Mouse (Mus musculus) testis, adult 2 months (tissue): ENCODE measurements around the gene Klk5. TPM values are rescaled to one million over a fixed set of nuclear protein-coding genes. Genes with fewer than 3 reads are reported as not detected.

Source experiments
- H3K27ac ChIP-seq: fragments of 200-500 bp; 2 replicates; pipeline ENCODE4 v1.5.1; 2012; ENCODE audit warnings: low read depth, low read length; ENCODE audit not compliant: control insufficient read depth, insufficient read depth
- H3K27me3 ChIP-seq: fragments of 200-500 bp; 2 replicates; pipeline ENCODE4 v1.6.1; 2012; ENCODE audit warnings: mild to moderate bottlenecking, low read length, moderate library complexity; ENCODE audit not compliant: control insufficient read depth, insufficient read depth
- H3K36me3 ChIP-seq: fragments of 200-500 bp; 2 replicates; pipeline ENCODE4 v1.6.1; 2012; ENCODE audit warnings: mild to moderate bottlenecking, low read length; ENCODE audit not compliant: control insufficient read depth, insufficient read depth
- H3K4me1 ChIP-seq: fragments of 200-500 bp; 2 replicates; pipeline ENCODE4 v1.6.1; 2012; ENCODE audit warnings: low read length; ENCODE audit not compliant: control insufficient read depth, insufficient read depth
- H3K4me3 ChIP-seq: fragments of 200-500 bp; 2 replicates; pipeline ENCODE4 v1.5.1; 2012; ENCODE audit warnings: low read depth, mild to moderate bottlenecking, low read length, moderate library complexity, mixed read lengths; ENCODE audit not compliant: control insufficient read depth
- CTCF ChIP-seq: fragments of 200-500 bp; IDR thresholded peaks from 2 replicates; pipeline ENCODE4 v1.5.1; 2012; ENCODE audit warnings: low read depth, mild to moderate bottlenecking, inconsistent platforms, low read length, moderate library complexity; ENCODE audit not compliant: control insufficient read depth, insufficient read depth, insufficient replicate concordance
- POLR2A ChIP-seq: fragments of 200-500 bp; IDR thresholded peaks from 2 replicates; pipeline ENCODE4 v1.6.1; 2012; ENCODE audit warnings: low read depth, mild to moderate bottlenecking, inconsistent platforms, low read length, moderate library complexity; ENCODE audit not compliant: control insufficient read depth
- polyA plus RNA-seq: library from polyadenylated mRNA; depleted of rRNA; stranded (reverse); fragments of >200 nt; gene quantifications from 2 replicates; pipeline ENCODE4 v1.2.3, GENCODE M21; 2012

The Klk5 gene
- polyA plus RNA-seq, 1 experiment, result not detected

- Histone ChIP-seq H3K27ac (no peak overlapping the region), H3K27me3 (no peaks in the 10 kb centered on the region), H3K4me3 (no peak overlapping the region), H3K4me1 (peaks cover 12% of the 10 kb centered on the region), H3K36me3 (no peaks in the 10 kb centered on the region)
- TF ChIP-seq POLR2A (no peak), CTCF (no peak)
These were observed 13.0 kb downstream of the Klk5 start for GRCm38 (mm10) chr7:43854642-43855380.

- Histone ChIP-seq H3K27me3 (no peaks in the 10 kb centered on the region), H3K36me3 (no peaks in the 10 kb centered on the region), H3K4me1 (peaks cover 12% of the 10 kb centered on the region), H3K4me3 (no peak overlapping the region), H3K27ac (no peak overlapping the region)
- no peak for TF ChIP-seq CTCF
These were observed 13.9 kb downstream of the Klk5 start for GRCm38 (mm10) chr7:43855709-43856108.

GRCm38 (mm10) chr7:43856307-43856706 is 14.5 kb downstream of the Klk5 start:
- no peak for TF ChIP-seq POLR2A
- TF ChIP-seq CTCF, result no peak

GRCm38 (mm10) chr7:43857501-43857900 is 15.7 kb downstream of the Klk5 start:
- H3K4me3 ChIP-seq, result peak overlapping the region; percentile 85
- peaks cover 12% of the 10 kb centered on the region for H3K4me1 ChIP-seq
- no peak; the same call in 1 of the 2 replicates for TF ChIP-seq POLR2A
- TF ChIP-seq CTCF, result no peak

More at GRCm38 (mm10) chr7:43856307-43856706, 14.5 kb downstream of the Klk5 start:
- no peak overlapping the region for H3K27ac ChIP-seq
- peaks cover 12% of the 10 kb centered on the region for H3K4me1 ChIP-seq
- peak overlapping the region; percentile 85 for H3K4me3 ChIP-seq
- no peaks in the 10 kb centered on the region for H3K36me3 ChIP-seq
- H3K27me3 ChIP-seq, result no peaks in the 10 kb centered on the region

GRCm38 (mm10) chr7:43860411-43860810 is 18.6 kb downstream of the Klk5 start:
- 0 out of 2 replicates have a peak overlapping the region, but pooled peaks have one; percentile 9 for H3K4me3 ChIP-seq

More at GRCm38 (mm10) chr7:43857501-43857900, 15.7 kb downstream of the Klk5 start:
- no peaks in the 10 kb centered on the region for H3K36me3 ChIP-seq
- no peaks in the 10 kb centered on the region for H3K27me3 ChIP-seq
- H3K27ac ChIP-seq, result no peak overlapping the region

GRCm38 (mm10) chr7:43873237-43873636 is 31.5 kb downstream of the Klk5 start:
- peak; percentile 95 for TF ChIP-seq CTCF
- no peak for TF ChIP-seq POLR2A
- H3K4me1 ChIP-seq, result no peaks in the 10 kb centered on the region
- no peak overlapping the region for H3K4me3 ChIP-seq
- no peak overlapping the region for H3K27ac ChIP-seq
- H3K36me3 ChIP-seq, result no peaks in the 10 kb centered on the region
- no peaks in the 10 kb centered on the region for H3K27me3 ChIP-seq

More at GRCm38 (mm10) chr7:43860411-43860810, 18.6 kb downstream of the Klk5 start:
- no peak overlapping the region for H3K27ac ChIP-seq
- TF ChIP-seq POLR2A, result no peak
- TF ChIP-seq CTCF, result no peak
- H3K4me1 ChIP-seq, result peaks cover 12% of the 10 kb centered on the region
- no peaks in the 10 kb centered on the region for H3K36me3 ChIP-seq
- no peaks in the 10 kb centered on the region for H3K27me3 ChIP-seq

GRCm38 (mm10) chr7:43873674-43874073 is 31.9 kb downstream of the Klk5 start:
- no peaks in the 10 kb centered on the region for H3K4me1 ChIP-seq
- H3K27me3 ChIP-seq, result no peaks in the 10 kb centered on the region
- H3K36me3 ChIP-seq, result no peaks in the 10 kb centered on the region
- TF ChIP-seq CTCF (no peak), POLR2A (no peak)
- no peak overlapping the region for H3K4me3 ChIP-seq
- H3K27ac ChIP-seq, result no peak overlapping the region
